Mouse (Mus musculus): Measurements from ENCODE around the gene Mau2.

Gene Mau2

DNA sequence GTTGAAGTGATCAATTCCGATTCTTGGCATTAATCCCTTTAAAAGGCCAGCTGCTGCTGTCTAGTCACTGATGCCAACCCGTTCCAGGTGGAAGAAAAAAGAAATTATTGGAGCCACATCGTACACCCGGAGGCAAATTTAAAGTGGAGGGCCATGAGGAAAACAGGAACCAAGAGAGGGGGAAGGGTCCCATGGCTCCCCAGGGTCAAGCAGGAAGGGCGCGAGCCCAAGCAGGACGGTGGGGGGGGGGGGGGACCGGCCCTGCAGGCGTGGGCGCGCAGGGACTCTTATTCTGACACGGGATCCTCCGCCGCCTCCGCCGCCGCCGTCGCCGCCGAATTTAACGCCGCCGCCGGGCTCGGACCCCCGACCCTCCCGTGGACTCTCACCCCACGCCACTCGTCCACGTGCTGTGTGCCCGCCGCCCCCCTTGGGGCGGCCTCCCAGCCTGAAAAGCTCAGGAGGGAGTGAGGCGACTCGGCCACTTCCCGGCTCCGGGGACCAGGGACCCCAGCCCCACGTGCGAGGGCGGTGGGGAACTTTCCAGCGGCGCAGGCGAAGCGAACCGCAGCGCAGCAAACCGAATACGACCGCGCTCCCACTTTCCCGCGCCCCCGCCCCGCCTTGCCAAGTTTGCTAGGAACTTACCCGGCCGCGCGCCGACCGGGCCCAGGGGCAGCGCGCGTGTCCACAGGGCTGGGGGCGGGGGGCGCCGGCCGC is 68.9 kb downstream of the Mau2 start:
- peak; percentile 29 for DNase-seq (ENCODE audit: low spot score)

DNA sequence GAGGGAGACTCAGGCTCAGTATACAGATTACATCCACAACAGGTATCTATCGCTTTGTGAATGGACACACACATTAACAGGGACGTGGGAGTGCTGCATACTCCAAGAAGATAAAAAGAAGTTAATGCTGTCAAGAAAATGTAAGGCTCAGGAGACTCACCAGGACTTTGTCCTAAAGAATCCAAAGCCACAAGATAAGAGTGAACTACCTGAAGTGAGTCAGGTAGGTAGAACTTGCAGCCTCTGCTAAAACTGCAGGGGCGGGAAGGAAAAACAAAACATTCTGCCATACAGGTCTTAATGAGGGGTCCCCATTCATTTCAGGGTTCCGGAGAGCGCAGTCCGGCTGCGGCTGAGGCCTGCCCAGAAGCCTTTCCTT is 69.5 kb downstream of the Mau2 start:
- no peak for DNase-seq (ENCODE audit: low spot score)

GRCm38 (mm10) chr8:69970880-69971279 is 71.7 kb downstream of the Mau2 start:
- DNase-seq (ENCODE audit: low spot score), result no peak

GRCm38 (mm10) chr8:69967291-69967933 is 75.1 kb downstream of the Mau2 start:
- no peak for DNase-seq (ENCODE audit: low spot score)

All from MN1 (cell line).